Mouse (Mus musculus) brain, embryonic 14.5 days (tissue): ENCODE measurements at regions not wholly inside any gene's neighbourhood (a gene's known extent, or its start where the extent isn't known, plus 50 kb on each side); places are given as distances from the start of the nearest gene placed in this dataset.

Experiments used
- CTCF ChIP-seq: fragments of 200-500 bp; IDR thresholded peaks from 2 replicates; pipeline ENCODE4 v1.5.1; 2012; ENCODE audit warnings: inconsistent platforms, mild to moderate bottlenecking, moderate library complexity, borderline replicate concordance; ENCODE audit not compliant: insufficient read depth, insufficient read length; ENCODE audit errors: extremely low read depth
- POLR2A ChIP-seq: fragments of 200-500 bp; IDR thresholded peaks from 2 replicates; pipeline ENCODE4 v1.6.1; 2012; ENCODE audit warnings: mild to moderate bottlenecking, inconsistent platforms, borderline replicate concordance; ENCODE audit not compliant: poor library complexity, insufficient read depth, insufficient read length, severe bottlenecking; ENCODE audit errors: extremely low read depth

DNA sequence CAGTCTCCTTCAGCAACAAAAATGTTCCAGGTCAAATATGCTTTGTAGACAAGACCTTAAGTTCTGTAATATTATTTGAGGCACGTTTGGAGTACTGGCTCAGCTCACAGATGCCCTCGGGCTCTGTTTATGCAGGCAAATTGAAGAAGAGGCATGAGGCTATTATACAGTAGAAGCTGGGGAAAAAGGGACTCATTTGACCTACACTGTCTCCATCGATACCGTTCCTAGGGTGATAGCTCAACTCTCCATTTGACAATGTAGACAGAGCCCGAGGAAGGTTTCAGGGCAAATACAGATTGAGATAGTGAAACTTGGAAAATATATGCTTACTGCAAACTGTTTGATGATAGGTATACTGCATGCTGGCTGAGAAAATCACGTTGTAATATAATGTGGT, 1371.9 kb upstream of the Cdh8 start:
- TF ChIP-seq CTCF (no peak), POLR2A (no peak)
